Mouse (Mus musculus) right cerebral cortex, postnatal 36 days (tissue): ENCODE measurements around the gene Pcbp2.

Experiments
- DNase-seq, 2 experiments: peaks; one replicate each; pipeline ENCODE4 v3.0.0; 2022; ENCODE audit warnings: low spot score in 2 of 2, mixed read lengths in 1 of 2

Pcbp2 gene

DNA sequence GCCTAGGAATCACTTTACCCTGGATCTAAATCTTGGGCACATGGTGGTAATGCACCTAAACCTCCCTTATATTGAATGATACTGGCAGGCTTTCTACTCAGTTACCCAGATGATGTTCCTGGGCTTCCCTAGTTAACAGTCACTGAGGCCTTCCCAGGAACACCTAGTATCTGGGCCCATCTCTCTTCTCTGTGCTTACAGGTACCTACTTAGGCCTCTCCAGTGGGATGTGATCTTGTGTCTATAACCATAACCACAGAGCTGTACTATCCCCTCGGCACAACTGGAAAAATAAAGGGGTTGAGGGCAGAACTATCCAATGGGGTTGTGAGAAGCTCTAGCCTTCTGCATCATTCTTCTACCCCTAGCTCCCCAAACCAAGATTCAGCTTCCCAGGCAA lies 36.5 kb downstream of the Pcbp2 start:
- DNase-seq: peak in 1 of 2 experiments; percentile 0

DNA sequence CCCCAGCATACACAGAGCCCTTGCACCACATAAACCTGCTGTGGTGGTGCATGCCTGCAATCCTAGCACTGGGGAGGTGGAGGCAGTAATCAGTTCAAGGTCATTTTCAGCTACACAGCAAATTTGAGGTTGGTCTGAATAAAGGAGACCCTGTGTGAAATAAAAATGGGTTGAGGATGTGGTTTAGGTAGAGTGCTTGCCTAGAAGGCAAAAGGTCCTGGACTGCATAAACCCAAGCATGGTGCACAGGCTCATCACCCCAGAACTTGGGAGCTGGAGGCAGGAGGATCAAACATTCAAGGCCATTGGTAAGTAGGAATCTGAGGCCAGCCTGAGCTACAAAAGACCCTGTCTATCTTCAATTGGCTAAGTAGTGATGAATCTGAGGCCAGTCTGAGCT lies 37.2 kb downstream of the Pcbp2 start:
- peak in 1 of 2 experiments; percentile 0 for DNase-seq

DNA sequence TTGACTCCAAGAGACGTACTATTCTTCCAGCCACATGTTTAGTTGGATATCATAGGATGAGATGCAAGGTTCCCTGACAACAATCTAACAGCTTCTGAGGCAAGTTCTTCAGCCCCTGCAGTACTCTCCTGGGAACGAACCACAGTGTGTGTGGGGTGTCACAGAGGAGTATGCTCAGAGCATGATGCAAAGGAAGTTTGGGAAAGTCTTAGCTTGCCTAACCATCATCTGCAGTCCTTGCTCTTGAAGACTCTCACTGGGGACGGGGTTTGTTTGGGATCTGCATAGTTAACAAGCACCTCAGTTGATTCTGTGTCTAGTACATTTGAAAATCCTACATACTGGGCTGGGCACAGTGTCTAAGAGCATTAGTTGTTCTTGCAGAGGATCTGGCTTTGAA lies 38.0 kb downstream of the Pcbp2 start:
- DNase-seq: peak in 1 of 2 experiments; percentile 1

DNA sequence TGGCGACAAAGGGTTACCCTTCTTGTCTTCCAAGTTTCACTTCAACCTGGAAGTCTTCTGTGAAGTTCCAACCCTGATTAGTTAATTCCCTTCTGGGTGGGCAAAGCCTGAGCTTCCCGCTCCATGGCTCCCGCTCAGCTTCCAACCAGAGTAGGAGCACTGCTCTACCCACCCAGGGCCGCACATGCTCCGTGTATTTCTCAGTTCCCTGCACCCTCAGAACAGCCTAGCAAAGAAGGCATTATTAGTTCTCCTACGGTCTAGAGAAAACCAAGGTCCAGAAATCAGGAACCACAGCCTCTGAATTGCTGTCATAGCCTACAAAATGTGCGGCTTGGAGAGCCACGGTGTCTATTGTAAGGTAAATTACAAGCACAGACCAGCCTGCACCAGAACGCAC lies 39.8 kb downstream of the Pcbp2 start:
- DNase-seq: no peak

DNA sequence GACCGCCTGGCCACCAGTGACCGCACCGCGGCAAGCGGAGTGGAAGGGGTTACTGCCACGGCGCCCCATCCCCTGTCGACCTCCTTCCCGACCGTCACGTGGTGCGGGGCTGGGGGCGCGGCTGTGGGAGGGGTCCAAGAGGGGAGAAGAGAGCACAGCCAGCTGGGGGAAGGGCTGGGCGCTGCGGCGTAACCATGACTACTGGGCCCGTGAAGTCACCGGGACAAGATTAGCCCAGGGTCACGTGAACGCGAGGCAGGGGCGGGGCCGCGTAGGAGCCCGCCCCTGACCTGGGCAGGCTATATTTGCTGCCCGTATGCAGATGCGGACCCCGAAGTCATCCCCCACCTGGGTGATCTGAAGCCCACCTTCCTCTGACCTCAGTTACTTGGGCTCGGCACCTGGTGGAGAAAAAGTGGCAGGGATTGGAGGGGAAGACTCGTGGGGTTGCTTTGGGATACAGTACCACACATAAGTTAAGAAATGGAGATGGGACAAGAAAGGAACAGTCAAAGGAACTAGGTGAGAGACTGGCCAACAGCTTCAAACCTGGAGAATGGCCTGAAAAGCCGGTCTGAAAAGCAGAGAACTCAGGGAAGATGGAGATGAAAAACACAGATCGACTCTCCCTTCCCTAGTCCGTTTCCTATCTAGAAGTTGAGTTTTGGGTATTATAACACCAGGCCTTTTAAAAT lies 40.4 kb downstream of the Pcbp2 start:
- peak; percentile 82 to 87 for DNase-seq

DNA sequence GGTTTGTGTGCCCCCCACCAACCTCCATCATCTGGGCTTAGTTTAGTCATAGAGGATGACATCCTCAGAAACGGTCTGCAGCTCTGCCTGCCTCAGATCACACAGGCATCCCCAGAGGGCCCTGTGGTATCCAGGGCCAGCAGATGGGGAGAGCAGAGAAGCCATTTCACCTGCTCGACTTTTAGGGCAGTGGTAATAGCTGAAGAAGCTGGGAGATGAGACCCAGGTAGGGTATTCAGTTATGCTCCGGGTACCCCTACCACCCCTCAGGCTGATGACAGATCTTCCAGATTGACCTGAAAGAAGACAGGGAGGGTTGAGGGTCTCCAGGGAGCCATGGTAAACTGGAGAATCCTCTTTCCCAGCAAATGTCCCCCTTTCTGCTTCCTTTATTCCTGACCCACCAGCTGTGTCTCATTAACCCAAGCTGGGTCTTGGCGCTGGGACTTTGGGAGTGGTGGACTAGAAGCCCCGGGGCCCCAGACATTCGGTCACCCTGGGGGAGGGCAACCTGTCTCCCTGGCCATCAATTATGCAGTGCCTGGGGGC lies 41.0 kb downstream of the Pcbp2 start:
- no peak for DNase-seq

DNA sequence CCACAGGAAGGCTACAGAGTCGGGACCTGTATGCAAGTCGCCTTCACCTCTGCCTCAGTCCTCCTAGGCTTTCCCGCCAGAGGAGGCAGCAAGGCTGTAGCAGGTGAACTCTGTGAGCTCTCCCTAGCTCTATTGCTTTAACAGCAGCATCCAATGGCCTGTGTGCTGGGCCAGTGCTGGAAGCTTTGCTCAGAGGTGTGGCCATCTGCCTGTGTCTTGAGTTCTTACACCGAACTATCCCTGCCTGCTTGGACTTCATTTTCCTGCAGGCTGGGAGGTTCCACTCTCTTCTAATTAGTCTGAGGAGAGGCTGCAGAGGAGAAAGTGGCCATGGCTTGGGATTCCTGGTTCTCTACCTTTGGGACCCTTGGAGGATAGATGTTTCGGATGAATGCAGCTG lies 41.7 kb downstream of the Pcbp2 start:
- DNase-seq: no peak

DNA sequence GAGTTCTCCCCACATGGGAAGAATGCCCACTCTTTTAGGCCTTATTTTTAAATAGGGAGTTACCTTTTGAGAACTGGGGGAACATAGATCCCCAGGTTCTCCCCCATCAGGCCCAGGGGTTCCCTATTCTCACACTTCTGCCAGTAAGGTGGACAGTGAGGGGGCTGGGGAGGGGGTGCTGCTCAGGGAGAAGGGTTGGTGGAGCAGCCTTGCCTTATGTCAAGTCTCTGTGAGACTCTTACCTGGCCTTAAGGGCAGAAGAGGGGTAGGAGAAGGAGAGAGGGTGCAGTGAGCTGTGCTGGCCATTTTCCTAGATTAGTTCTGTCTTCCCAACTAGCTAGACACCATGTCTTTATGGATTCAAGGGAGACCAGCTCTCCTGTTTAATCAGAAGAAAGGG lies 42.1 kb downstream of the Pcbp2 start:
- no peak for DNase-seq

DNA sequence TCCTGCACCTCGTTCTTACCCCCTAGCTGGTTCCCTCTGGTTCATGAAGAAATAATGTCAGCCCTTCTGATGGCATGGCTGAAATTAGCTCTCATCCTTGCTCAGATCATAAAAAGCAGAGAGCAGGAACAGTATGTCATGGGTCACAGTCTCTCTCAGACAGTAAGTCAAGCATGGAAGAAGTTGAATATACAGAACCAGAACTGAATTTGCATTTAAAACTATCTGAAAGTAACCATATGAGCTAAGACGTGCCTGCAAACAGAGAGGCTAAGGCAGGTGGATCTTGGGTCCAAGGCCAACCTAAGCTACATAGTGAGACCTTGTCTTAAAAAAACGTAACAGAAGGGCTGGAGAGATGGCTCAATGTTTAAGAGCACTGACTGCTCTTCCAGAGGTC lies 42.7 kb downstream of the Pcbp2 start:
- no peak for DNase-seq

DNA sequence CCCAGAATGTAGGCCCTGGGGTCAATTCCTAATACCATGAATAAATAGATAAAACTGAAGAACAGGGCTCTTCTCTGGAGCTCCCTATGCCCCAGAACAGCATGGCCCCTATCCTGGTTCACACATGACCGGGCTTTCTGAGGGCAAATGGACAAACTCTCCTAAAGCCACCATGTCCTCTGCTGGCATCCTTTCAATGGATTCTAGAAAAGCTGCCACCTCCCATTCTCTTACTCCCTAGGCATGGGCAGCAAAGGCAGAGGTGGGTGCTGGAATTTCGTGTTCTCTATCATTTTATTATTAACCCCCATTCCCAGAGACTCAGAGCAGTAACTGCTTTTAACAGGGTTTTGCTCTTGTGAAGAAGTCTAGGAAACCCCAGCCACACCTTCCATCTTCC lies 44.9 kb downstream of the Pcbp2 start:
- no peak for DNase-seq

DNA sequence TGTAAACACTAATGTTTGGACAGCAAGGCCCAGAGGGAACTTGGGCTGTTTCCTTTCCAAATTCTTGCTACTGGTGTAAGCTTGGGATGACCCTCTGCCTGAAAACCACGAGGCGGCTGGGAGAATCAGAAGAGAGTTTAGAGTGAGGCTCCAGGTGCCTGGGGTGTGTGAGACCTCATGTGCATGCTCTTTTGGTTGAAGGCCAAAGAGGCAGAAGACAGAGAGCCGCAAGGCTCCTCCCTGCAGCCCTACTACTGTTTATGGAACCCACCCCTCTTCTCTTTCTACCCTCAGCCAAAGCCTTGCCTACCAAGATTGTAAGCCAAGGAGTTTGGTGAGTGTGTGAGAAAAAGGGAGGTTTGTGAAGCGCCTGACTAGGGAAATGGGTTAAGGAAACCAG lies 45.5 kb downstream of the Pcbp2 start:
- no peak for DNase-seq

DNA sequence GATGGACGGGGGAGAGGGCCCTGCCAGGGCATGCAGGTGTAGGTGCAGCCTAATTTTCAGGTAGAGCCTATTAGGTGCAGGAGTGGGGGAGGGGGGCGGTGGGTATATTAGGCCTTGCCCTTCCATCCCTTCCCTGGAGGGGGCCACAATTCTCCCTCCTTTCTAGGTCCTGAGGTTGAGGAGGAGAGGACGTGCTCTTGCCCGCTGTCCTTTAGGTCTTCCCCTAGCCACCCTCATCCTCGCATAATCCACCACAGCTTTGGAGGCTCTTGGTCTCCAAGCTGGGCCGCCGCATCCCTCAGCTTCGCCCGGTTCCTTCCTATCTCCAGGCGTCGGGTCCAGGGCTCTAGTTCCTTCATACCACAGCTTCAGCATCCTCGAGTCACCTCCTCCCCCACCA lies 46.0 kb downstream of the Pcbp2 start:
- DNase-seq: no peak

DNA sequence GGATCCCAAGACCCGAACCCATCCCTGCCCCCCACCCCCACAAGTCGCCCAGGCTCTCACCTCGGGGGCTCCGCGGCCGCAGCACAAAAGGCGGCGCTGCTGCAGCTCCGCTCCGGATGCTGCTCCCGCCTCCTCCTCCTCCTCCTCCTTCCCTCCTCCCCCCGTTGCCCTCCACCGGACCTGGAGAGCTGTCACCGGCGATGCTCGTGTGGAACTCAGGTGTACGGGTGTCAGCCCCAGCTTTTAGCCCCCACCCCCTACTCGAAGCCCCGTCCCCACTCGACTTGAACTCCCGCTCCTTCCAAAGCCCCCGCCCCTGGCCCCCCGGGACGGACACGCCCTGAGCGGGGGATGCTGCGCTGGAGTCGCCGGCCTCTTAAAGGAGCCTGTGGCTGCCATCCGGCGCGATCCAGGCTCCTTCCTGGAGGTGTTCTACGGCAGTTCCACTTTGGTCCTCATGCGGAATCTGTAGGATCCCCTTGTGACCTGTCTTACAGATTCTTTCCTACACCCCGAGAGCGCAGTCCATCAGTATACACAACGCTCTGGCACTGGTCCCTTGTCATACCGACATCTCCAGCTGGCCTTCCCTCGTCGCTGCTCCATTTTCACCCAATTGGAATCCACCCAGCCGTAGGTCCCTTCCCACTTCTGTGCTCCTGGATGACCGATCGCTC lies 46.5 kb downstream of the Pcbp2 start, which contains the start of gene Map3k12:
TSS of gene Map3k12 (minus strand) at position 337 of the 677 bp plus-strand sequence.
- peak; percentile 70 to 72 for DNase-seq

DNA sequence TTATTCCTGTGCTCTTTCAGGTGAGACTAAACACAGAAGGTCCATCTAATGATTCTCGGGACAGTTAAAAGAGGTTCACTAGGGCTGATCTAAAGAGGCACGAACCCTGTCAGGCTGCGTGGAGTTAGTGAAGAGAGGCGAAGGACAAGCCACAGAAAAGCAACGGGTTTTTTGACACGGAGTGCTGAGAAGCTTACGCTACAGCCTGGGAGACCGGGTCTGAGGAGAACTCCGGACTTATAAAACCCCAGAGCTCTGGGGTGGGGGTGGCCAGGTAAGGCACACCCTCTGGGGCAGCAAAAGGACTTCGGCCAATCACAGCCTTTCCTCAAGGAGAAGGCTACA lies 47.3 kb downstream of the Pcbp2 start:
- no peak for DNase-seq

DNA sequence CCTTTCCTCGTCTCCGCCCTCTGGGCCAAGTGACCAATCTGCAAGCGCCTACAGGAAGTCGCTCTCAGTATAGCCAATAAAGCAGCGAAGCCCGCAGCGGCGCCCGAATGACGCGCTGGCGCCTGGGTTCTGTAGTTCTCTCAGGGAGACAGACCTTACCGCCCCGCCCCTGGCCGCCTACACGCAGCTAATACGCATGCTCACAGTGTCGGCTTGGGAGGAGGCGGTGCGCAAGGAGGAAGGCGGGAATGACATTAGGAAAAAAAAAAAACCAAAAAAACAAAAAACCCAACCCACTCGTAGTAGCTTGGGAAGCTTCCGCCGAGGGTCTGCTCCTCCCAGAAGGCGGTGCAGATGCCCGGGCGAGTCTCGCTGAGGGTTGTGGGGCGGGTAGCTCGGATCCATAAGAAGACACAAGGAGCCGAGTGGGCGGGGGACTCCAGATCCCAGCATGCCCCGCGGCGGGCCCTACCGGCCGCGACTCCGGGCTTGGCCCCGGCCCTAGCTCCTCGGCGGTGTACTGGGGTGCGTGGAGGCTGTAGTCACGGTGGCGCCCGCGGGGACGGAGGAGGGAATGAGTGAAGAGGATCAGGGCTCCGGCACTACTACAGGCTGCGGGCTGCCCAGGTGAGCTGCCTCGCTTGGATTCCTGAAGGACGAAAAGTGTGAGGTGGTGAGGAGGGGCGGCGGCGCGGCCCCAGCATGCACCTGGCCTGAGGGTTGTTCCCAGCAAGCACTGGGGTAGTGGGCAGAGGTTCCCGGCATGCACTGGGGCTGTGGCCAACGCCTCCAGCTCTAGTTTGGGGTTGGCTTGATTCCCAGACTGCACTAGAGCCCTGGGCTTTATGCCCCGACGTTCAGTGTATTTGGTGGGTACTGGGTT lies 47.9 kb downstream of the Pcbp2 start, which contains the start of gene Tarbp2:
TSS of gene Tarbp2 (plus strand) at position 217 of the 883 bp plus-strand sequence.
- peak; percentile 100 for DNase-seq

DNA sequence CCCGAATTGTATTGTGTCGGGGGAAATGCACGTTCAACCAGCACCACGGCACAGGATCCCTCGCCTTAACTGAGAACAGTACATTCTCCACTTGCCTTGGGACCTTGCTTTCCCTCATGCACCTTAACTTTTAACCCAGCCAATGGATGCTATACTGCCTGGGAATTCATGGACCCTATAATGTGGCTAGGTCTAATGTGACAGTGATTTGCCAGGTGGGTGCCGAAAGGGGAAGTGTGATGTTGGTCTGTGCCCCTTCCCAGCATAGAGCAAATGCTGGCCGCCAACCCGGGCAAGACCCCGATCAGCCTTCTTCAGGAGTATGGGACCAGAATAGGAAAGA lies 48.5 kb downstream of the Pcbp2 start:
- DNase-seq: no peak

DNA sequence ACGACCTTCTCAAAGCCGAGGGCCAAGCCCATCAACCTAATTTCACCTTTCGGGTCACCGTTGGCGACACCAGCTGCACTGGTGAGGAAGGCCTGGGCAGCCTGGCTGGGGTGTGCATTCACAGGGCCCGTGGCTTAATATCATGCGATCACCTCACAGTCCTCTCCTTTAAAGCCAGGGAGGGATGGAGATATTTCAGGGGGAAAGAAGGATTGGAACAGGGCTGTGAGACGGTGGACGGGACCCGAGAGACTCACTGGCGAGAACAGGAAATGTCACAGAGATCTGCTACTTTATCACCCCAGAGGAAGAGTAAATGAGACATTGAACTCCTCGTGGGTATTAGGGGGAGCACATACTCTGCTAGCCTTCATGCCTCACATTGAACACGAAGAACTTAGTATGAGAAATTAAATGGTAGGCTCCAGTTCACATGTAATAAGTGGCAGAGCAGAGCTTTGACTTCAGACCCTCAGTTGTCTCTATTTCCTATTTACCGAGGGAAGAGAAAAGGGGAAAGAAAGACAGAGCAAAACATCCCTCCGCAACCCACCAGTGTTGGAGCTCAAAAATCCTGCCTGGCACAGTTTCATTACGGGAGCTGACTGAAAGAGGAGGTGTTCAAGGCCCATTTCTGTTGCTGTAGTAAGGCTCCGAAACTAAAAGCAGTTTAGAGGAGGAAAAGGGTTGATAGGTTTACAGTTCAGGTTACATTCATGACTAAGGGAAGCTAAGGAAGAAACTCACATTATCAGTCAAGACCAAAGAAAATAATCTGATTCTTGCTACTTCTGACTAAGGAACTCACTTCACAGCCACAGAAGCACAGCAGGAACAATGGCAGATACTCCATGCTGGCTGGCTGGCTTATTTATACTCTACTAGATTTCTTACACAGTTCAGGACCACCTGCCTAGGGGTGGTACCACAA lies 49.1 kb downstream of the Pcbp2 start:
- DNase-seq: no peak

DNA sequence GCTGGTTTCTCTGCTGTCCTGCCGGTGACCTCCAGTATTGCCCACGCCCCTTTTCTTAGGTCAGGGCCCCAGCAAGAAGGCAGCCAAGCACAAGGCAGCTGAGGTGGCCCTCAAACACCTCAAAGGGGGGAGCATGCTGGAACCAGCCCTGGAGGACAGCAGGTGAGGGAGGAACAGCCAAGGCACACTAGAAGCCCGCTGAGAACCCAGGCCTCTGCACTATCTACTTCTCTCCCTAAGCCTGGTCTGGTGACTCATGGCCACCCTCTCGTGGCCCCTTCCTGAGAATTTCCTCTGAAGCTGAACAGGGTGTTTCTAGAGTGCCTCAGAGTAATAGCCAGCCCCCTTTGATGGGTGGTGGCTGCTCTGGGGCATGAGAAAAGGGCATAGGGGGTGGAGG lies 50.1 kb downstream of the Pcbp2 start:
- DNase-seq: no peak

DNA sequence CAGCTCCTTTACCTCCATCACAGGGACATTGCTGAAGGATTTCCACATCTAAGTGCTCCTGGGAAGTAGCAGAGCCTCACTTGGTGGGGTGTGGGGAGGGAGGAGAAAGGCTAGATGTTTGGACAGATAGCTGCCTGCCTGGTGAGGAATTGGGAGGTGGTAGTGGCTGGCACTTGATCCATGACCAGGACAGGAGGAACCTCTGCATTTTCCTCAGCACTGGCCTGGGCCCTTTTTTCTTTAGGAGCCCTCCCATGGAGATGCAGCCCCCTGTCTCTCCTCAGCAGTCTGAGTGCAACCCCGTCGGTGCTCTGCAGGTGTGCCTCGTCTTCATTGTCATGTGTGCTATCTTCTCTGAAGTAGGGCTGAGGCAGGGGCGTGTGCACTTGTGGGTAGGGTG lies 51.1 kb downstream of the Pcbp2 start:
- no peak for DNase-seq

DNA sequence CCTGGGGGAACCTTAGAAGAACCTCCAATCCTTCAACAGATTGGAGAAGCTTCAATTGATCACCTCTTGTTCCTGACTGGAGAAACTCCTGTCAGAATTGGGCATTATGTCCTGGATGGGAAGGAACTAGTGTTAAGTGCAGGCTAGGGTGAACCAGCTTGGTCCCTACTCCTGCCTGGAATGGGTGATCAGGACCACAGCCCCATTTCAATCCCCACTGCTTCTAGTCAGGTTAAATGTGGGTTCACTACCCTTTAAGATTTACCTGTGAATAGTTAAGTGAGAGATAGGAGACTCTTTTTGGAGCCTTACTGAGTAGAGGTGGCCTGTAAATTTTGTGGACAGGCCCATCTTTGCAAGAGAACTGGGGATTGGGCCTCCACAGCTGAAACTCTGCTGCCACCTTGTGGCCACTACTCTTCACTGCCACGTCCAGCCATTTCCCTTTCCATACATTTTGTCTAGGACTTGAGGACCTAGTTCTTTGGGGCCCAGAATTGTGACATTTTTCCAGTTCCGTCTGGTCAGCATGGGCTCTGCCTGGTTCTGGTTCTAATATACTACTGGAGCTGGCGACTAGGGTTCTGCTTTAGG lies 54.6 kb downstream of the Pcbp2 start, which contains the start of gene Npff:
TSS of gene Npff (minus strand) at position 51 of the 594 bp plus-strand sequence.
- peak in 1 of 2 experiments; percentile 70 for DNase-seq
